Mouse (Mus musculus): ENCODE results near the gene Pdcd4.

Gene Pdcd4

GRCm38 (mm10) chr19:53892061-53892460, at the start of gene Pdcd4:
Gene Pdcd4, plus strand, starts transcription at chr19:53892231.
- DNase-seq (ENCODE audit: low spot score), result no peak

- DNase-seq (ENCODE audit: low spot score), result no peak
Measured at GRCm38 (mm10) chr19:53843972-53844371, 48.1 kb upstream of the Pdcd4 start.

GRCm38 (mm10) chr19:53848272-53848995, 43.6 kb upstream of the Pdcd4 start:
- no peak for DNase-seq (ENCODE audit: low spot score)

GRCm38 (mm10) chr19:53850166-53850922, 41.7 kb upstream of the Pdcd4 start:
- DNase-seq (ENCODE audit: low spot score), result no peak

- no peak for DNase-seq (ENCODE audit: low spot score)
Measured at GRCm38 (mm10) chr19:53851352-53851751, 40.7 kb upstream of the Pdcd4 start.

- DNase-seq (ENCODE audit: low spot score), result no peak
Measured at GRCm38 (mm10) chr19:53851826-53852698, 40.0 kb upstream of the Pdcd4 start.

- peak; percentile 62 for DNase-seq (ENCODE audit: low spot score)
Measured at GRCm38 (mm10) chr19:53852699-53853451, 39.2 kb upstream of the Pdcd4 start.

- no peak for DNase-seq (ENCODE audit: low spot score)
Measured at GRCm38 (mm10) chr19:53854978-53855377, 37.1 kb upstream of the Pdcd4 start.

- DNase-seq (ENCODE audit: low spot score), result no peak
Measured at GRCm38 (mm10) chr19:53855781-53856180, 36.2 kb upstream of the Pdcd4 start.

- no peak for DNase-seq (ENCODE audit: low spot score)
Measured at GRCm38 (mm10) chr19:53856794-53857193, 35.2 kb upstream of the Pdcd4 start.

GRCm38 (mm10) chr19:53857962-53858361, 34.1 kb upstream of the Pdcd4 start:
- no peak for DNase-seq (ENCODE audit: low spot score)

- no peak for DNase-seq (ENCODE audit: low spot score)
Measured at GRCm38 (mm10) chr19:53859149-53859548, 32.9 kb upstream of the Pdcd4 start.

- DNase-seq (ENCODE audit: low spot score), result no peak
Measured at GRCm38 (mm10) chr19:53859593-53859992, 32.4 kb upstream of the Pdcd4 start.

GRCm38 (mm10) chr19:53861346-53861745, 30.7 kb upstream of the Pdcd4 start:
- no peak for DNase-seq (ENCODE audit: low spot score)

GRCm38 (mm10) chr19:53862573-53863246, 29.3 kb upstream of the Pdcd4 start:
- DNase-seq (ENCODE audit: low spot score), result no peak

GRCm38 (mm10) chr19:53867238-53867637, 24.8 kb upstream of the Pdcd4 start:
- no peak for DNase-seq (ENCODE audit: low spot score)

GRCm38 (mm10) chr19:53868125-53868524, 23.9 kb upstream of the Pdcd4 start:
- no peak for DNase-seq (ENCODE audit: low spot score)

- DNase-seq (ENCODE audit: low spot score), result no peak
Measured at GRCm38 (mm10) chr19:53868796-53869195, 23.2 kb upstream of the Pdcd4 start.

GRCm38 (mm10) chr19:53869427-53870385, 22.3 kb upstream of the Pdcd4 start:
- DNase-seq (ENCODE audit: low spot score), result no peak

- DNase-seq (ENCODE audit: low spot score), result no peak
Measured at GRCm38 (mm10) chr19:53870568-53870967, 21.5 kb upstream of the Pdcd4 start.
